Mouse (Mus musculus) heart, postnatal 0 days (tissue): ENCODE measurements at regions not wholly inside any gene's neighbourhood (a gene's known extent, or its start where the extent isn't known, plus 50 kb on each side); places are given as distances from the start of the nearest gene placed in this dataset.

Experiments used
- ATAC-seq: fragments of 200-750 bp; cut with Nextera tagmentation; 2 replicates; pipeline ENCODE4 v1.8.0; 2017; ENCODE audit warnings: low read depth, moderate number of reproducible peaks, moderate library complexity; ENCODE audit not compliant: insufficient read depth
- DNase-seq: peaks from one replicate; pipeline ENCODE4 v3.0.0-alpha.2; 2016; ENCODE audit warnings: low spot score
- H3K27ac ChIP-seq: fragments of 300-500 bp; sonication (generic); 2 replicates; pipeline ENCODE4 v1.5.1; 2014; ENCODE audit warnings: low read depth, mild to moderate bottlenecking
- H3K27me3 ChIP-seq: fragments of 300-500 bp; sonication (generic); 2 replicates; pipeline ENCODE4 v1.6.1; 2014; ENCODE audit warnings: low read length, mixed read lengths; ENCODE audit not compliant: control insufficient read depth, insufficient read depth
- H3K36me3 ChIP-seq: fragments of 300-500 bp; sonication (generic); replicated peaks from 2 replicates; pipeline ENCODE4 v1.6.1; 2014; ENCODE audit warnings: low read length, mixed read lengths; ENCODE audit not compliant: control insufficient read depth, insufficient read depth
- H3K4me1 ChIP-seq: fragments of 300-500 bp; sonication (generic); 2 replicates; pipeline ENCODE4 v1.6.1; 2014; ENCODE audit warnings: antibody characterized with exemption; ENCODE audit not compliant: control insufficient read depth, insufficient read depth
- H3K4me2 ChIP-seq: fragments of 300-500 bp; sonication (generic); 2 replicates; pipeline ENCODE4 v1.6.1; 2014; ENCODE audit warnings: low read depth, mild to moderate bottlenecking, low read length, moderate library complexity
- H3K4me3 ChIP-seq: fragments of 300-500 bp; sonication (generic); 2 replicates; pipeline ENCODE4 v1.5.1; 2014; ENCODE audit warnings: low read depth, low read length
- H3K9ac ChIP-seq: fragments of 300-500 bp; sonication (generic); replicated peaks from 2 replicates; pipeline ENCODE4 v1.6.1; 2014; ENCODE audit warnings: low read depth, low read length, mixed read lengths
- H3K9me3 ChIP-seq: fragments of 300-500 bp; sonication (generic); replicated peaks from 2 replicates; pipeline ENCODE4 v1.6.1; 2016; ENCODE audit warnings: low read length; ENCODE audit not compliant: control insufficient read depth
- CTCF ChIP-seq: IDR thresholded peaks from 2 replicates; pipeline ENCODE4 v1.5.1; 2016; ENCODE audit warnings: antibody characterized with exemption, control low read depth, low read depth
- EP300 ChIP-seq: IDR thresholded peaks from 2 replicates; pipeline ENCODE4 v1.6.1; 2016; ENCODE audit warnings: antibody characterized with exemption, low read depth
- WGBS: fragments of 180-500 bp; shearing (Covaris S2); extraction: QIAGEN DNeasy Blood & Tissue Kit; methylation state at CpG from one replicate; pipeline ENCODE4 v1.1.7; 2014; 5-methylcytosine and 5-hydroxymethylcytosine counted together

DNA sequence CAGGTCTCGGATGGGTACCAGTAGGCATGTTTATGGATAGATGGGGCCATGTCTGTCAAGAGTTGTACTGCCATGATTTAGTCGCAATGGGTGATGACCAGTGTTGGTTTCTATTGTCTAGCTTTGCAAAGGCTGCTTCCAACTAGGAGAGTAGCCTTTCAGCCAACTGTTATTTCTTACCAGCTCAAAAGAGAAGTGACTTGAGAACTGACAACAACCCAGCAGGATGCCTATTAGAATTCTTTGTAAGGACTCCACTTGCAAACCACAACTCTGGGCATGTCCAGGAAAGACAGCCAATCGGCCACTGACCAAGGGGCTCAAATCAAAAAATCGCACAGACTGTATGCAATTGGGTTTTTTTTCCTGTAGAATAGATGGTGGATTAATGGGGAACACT lies 200.9 kb downstream of the Dhx15 start:
- Histone ChIP-seq H3K9me3 (no peaks in the 10 kb centered on the region), H3K27ac (no peak overlapping the region), H3K4me3 (no peak overlapping the region), H3K9ac (no peak overlapping the region), H3K4me1 (no peaks in the 10 kb centered on the region), H3K27me3 (no peaks in the 10 kb centered on the region), H3K36me3 (no peaks in the 10 kb centered on the region), H3K4me2 (no peak overlapping the region)
- ATAC-seq (no peak), DNase-seq (no peak)
- WGBS: 82% methylated on average over 4 of the region's 4 CpGs
- TF ChIP-seq EP300: no peak
- TF ChIP-seq CTCF: no peak

DNA sequence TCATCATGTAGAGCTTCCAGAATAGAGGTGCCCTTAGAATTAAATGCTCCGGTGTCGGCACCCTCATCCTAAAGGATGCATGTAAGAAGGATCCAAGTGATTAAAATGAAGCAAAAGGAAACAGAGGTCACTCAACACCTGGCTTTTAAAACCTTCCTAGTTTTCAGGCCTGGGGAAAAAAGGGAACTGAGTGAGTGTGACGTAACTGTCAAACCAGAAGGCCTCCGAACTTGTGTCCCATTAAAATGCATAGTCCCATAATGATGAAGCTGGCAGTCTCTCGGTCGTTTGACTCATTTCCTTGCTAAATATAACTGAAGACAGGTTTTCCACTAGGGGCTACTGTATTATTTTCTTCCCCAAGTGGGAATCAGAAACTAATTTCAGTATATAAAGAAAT lies 201.4 kb downstream of the Dhx15 start:
- Histone ChIP-seq H3K27ac (no peak overlapping the region), H3K9ac (no peak overlapping the region), H3K4me3 (no peak overlapping the region), H3K4me1 (no peaks in the 10 kb centered on the region), H3K9me3 (no peaks in the 10 kb centered on the region), H3K4me2 (no peak overlapping the region), H3K36me3 (no peaks in the 10 kb centered on the region), H3K27me3 (no peaks in the 10 kb centered on the region)
- TF ChIP-seq CTCF (no peak), EP300 (no peak)
- ATAC-seq (no peak), DNase-seq (no peak)
- WGBS: 74% methylated on average over 6 of the region's 6 CpGs

DNA sequence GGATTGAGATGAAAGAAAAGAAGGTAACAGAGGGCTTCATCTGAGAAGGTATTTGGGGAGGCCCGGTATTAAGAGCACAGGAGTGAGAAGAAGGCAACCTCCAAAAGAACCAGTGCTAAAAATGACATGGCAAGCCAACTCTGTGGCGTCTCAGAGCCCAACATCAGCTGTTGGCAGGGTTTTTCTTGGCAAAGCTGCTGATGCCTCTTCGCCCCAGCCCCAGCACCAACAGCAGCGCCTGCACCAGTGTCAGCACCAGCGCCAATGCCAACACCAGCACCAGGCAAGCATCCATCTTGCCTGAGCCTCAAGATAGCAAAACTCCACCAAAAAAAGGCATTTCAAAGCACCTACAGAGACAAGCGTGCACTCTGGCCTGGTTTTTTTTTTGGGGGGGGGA lies 205.3 kb downstream of the Dhx15 start:
- Histone ChIP-seq H3K36me3 (no peaks in the 10 kb centered on the region), H3K4me2 (no peak overlapping the region), H3K27me3 (no peaks in the 10 kb centered on the region), H3K9me3 (no peaks in the 10 kb centered on the region), H3K4me1 (no peaks in the 10 kb centered on the region), H3K4me3 (no peak overlapping the region), H3K27ac (no peak overlapping the region), H3K9ac (no peak overlapping the region)
- DNase-seq (no peak), ATAC-seq (no peak)
- TF ChIP-seq CTCF (no peak), EP300 (no peak)
- 65% methylated on average over 6 of the region's 6 CpGs for WGBS

DNA sequence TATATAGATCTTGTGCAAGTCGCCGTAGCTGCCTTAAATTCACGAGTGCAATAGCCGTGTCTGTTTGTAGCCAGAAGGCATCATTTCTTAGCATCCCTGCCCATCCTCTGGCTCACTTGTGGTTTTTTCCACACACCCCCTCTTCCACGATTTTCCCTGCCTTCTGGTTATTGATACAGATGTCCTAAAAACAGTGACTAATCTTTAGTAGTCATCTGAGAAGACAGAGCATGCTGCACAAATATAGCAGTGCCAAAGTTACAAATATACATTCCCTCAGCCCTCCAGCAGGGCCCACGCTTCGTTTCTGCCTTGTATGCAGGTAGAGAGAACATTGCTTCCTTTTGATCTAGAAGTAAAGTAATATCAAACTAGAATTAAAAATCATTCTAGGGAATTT lies 207.5 kb downstream of the Dhx15 start:
- no peak overlapping the region for H3K9ac ChIP-seq
- H3K4me3 ChIP-seq: no peak overlapping the region
- no peaks in the 10 kb centered on the region for H3K36me3 ChIP-seq
- H3K4me2 ChIP-seq: no peak overlapping the region
- H3K27me3 ChIP-seq: no peaks in the 10 kb centered on the region
- ATAC-seq (no peak), DNase-seq (no peak)
- 86% methylated on average over 7 of the region's 7 CpGs for WGBS
- H3K9me3 ChIP-seq: no peaks in the 10 kb centered on the region
- no peak overlapping the region for H3K27ac ChIP-seq
- no peaks in the 10 kb centered on the region for H3K4me1 ChIP-seq
- no peak for TF ChIP-seq EP300
- TF ChIP-seq CTCF: no peak

DNA sequence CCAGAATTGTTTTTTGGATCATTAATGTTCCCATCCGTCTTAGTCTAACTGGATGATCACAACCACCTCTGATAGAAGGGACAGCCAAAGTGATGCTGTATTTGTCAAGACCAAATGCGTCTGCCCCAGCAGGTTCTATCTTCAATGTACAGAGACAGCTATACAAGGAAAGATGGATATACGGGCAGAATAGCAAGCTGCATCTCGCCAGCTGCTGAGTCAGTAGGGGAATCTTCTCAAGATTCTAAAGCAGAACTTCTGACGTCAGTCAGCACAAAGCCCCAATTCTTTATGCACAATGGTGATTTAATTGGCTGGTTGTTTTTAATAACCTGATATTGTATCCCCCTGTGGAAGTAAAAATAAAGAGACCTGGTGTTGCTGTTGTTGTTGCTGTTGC lies 209.4 kb downstream of the Dhx15 start:
- 83% methylated on average over 5 of the region's 5 CpGs for WGBS
- DNase-seq: no peak
- H3K27me3 ChIP-seq: no peaks in the 10 kb centered on the region
- H3K27ac ChIP-seq: no peak overlapping the region
- no peak overlapping the region for H3K9ac ChIP-seq
- no peak overlapping the region for H3K4me3 ChIP-seq
- H3K4me2 ChIP-seq: no peak overlapping the region
- no peaks in the 10 kb centered on the region for H3K4me1 ChIP-seq
- H3K36me3 ChIP-seq: no peaks in the 10 kb centered on the region
- no peak for ATAC-seq
- no peaks in the 10 kb centered on the region for H3K9me3 ChIP-seq
- no peak for TF ChIP-seq EP300
- no peak for TF ChIP-seq CTCF

DNA sequence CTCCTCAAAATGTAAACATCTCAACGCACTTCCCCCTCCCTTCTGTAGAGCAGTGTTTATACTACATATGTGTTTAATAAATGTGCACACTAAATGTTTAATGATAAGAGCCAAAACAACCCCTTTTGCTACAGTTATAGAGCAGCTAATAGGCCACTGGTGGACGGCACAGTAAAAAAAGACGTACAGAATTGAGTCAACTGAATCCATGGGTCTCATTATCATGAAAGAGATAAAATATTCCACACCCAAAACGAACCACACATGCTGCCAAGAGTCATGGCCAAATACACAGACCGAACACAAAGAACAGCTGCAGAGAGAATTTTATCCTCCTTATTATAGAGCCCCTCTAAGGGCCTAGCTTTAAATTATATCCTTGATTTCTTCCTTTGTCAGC lies 237.8 kb downstream of the Dhx15 start:
- no peaks in the 10 kb centered on the region for H3K36me3 ChIP-seq
- peaks cover 8% of the 10 kb centered on the region for H3K4me1 ChIP-seq
- no peaks in the 10 kb centered on the region for H3K9me3 ChIP-seq
- no peak overlapping the region for H3K4me3 ChIP-seq
- no peak overlapping the region for H3K9ac ChIP-seq
- DNase-seq: no peak
- no peak for ATAC-seq
- no peaks in the 10 kb centered on the region for H3K27me3 ChIP-seq
- TF ChIP-seq CTCF (no peak), EP300 (no peak)
- no peak overlapping the region for H3K4me2 ChIP-seq
- WGBS: 35% methylated on average over 5 of the region's 5 CpGs
- no peak overlapping the region for H3K27ac ChIP-seq
